Mouse (Mus musculus): Measurements from ENCODE around the gene Ube2k.

DNA sequence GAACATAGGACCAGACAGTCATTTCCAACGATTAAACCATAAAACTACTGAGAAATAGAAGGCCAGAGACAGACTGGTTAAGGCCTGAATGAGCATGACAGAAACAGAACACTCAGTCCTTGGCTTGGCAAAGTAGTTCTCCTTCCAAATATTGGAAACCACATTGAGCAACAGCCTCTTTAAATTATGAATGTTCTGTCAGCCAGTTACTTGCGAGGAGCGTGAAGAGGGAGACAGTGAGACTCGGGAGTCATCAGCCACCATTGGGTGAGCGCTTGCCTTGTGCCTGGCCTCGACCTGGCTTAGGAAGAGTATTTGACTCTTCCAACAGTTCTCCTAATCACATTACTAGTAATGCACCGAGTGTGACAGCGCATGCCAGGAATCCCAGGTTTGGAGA lies 28.6 kb upstream of the Ube2k start:
- TF ChIP-seq E2F4 (IDR thresholded peaks at IDR 0.05; ENCODE audit: borderline replicate concordance, low read depth, low read length) (no peak), SIN3A (IDR thresholded peaks at IDR 0.05; ENCODE audit: low read length) (no peak), CTCF (IDR thresholded peaks at IDR 0.05 in 2 of 3, conservative IDR thresholded peaks at IDR 0.05 in 1 of 3; ENCODE audit: control insufficient read depth in 1 of 3, insufficient read depth in 1 of 3, low read depth in 2 of 3, low read length in 3 of 3, poor library complexity in 1 of 3, severe bottlenecking in 1 of 3) (no peak), MAZ (IDR thresholded peaks at IDR 0.05; ENCODE audit: low read depth, low read length) (no peak), POLR2A (IDR thresholded peaks at IDR 0.05; ENCODE audit: control insufficient read depth in 1 of 2, insufficient read depth in 1 of 2, low read depth in 1 of 2, low read length in 2 of 2, poor library complexity in 1 of 2) (no peak)
